Mouse (Mus musculus) lung, adult 2 months (tissue): ENCODE results near the gene Inpp5e.

ENCODE experiments used
- CTCF ChIP-seq: fragments of 200-500 bp; IDR thresholded peaks from 2 replicates; pipeline ENCODE4 v1.5.1; 2011; ENCODE audit warnings: mild to moderate bottlenecking, low read length, control low read depth; ENCODE audit not compliant: insufficient read depth
- POLR2A ChIP-seq: fragments of 200-500 bp; IDR thresholded peaks from 2 replicates; pipeline ENCODE4 v1.6.1; 2011; ENCODE audit warnings: low read depth, mild to moderate bottlenecking, control low read depth, low read length, borderline replicate concordance; ENCODE audit errors: extremely low read depth

GRCm38 (mm10) chr2:26445666-26446445 is 36.9 kb upstream of the Inpp5e start:
- TF ChIP-seq CTCF, result 0 out of 2 replicates have a peak, but pooled peaks have one; percentile 1
- TF ChIP-seq POLR2A, result peak; percentile 43; the same call in 1 of the 2 replicates
